Mouse (Mus musculus) kidney, embryonic 16.5 days (tissue): Measurements from ENCODE around the gene Acad12. TPM values are rescaled to one million over a fixed set of nuclear protein-coding genes. Genes with fewer than 3 reads are reported as not detected.

ENCODE experiments used
- ATAC-seq: fragments of 200-750 bp; cut with Nextera tagmentation; 2 replicates; pipeline ENCODE4 v1.8.0; 2017; ENCODE audit warnings: moderate TSS enrichment; ENCODE audit not compliant: low FRiP score, low TSS enrichment
- H3K27ac ChIP-seq: fragments of 300-500 bp; sonication (generic); 2 replicates; pipeline ENCODE4 v1.5.1; 2014; ENCODE audit warnings: low read length
- H3K27me3 ChIP-seq: fragments of 300-500 bp; sonication (generic); 2 replicates; pipeline ENCODE4 v1.6.1; 2014; ENCODE audit warnings: low read length, control low read depth, mixed read lengths; ENCODE audit not compliant: insufficient read depth
- H3K36me3 ChIP-seq: fragments of 300-500 bp; sonication (generic); 2 replicates; pipeline ENCODE4 v1.6.1; 2014; ENCODE audit warnings: low read length, control low read depth, mixed read lengths; ENCODE audit not compliant: insufficient read depth
- H3K4me1 ChIP-seq: fragments of 300-500 bp; sonication (generic); 2 replicates; pipeline ENCODE4 v1.6.1; 2014; ENCODE audit warnings: low read length, control low read depth, mixed read lengths; ENCODE audit not compliant: insufficient read depth
- H3K4me2 ChIP-seq: fragments of 300-500 bp; sonication (generic); replicated peaks from 2 replicates; pipeline ENCODE4 v1.6.1; 2014; ENCODE audit warnings: low read depth, low read length
- H3K4me3 ChIP-seq: fragments of 300-500 bp; sonication (generic); 2 replicates; pipeline ENCODE4 v1.5.1; 2014; ENCODE audit warnings: mild to moderate bottlenecking, low read length
- H3K9ac ChIP-seq: fragments of 300-500 bp; sonication (generic); replicated peaks from 2 replicates; pipeline ENCODE4 v1.6.1; 2014; ENCODE audit warnings: low read length
- H3K9me3 ChIP-seq: fragments of 300-500 bp; sonication (generic); 2 replicates; pipeline ENCODE4 v1.6.1; 2016; ENCODE audit warnings: low read length, control low read depth
- WGBS: fragments of 180-500 bp; shearing (Covaris S2); extraction: QIAGEN DNeasy Blood & Tissue Kit; methylation state at CpG from one replicate; pipeline ENCODE4 v1.1.7; 2014; 5-methylcytosine and 5-hydroxymethylcytosine counted together
- polyA plus RNA-seq: library from polyadenylated mRNA; unstranded; fragments of >200 nt; fragmentation: Nextera tagmentation; extraction: Ambion mirVana; gene quantifications from 2 replicates; pipeline ENCODE4 v1.2.1, GENCODE M21; 2015

Gene Acad12
- polyA plus RNA-seq, 1 experiment from 2014 or later, result 3.5 TPM

GRCm38 (mm10) chr5:121589928-121590327 is 28.8 kb downstream of the Acad12 start:
- WGBS, result 90% methylated on average over 6 of the region's 6 CpGs
- no peaks in the 10 kb centered on the region for H3K36me3 ChIP-seq
- peaks cover 27% of the 10 kb centered on the region for H3K4me1 ChIP-seq

GRCm38 (mm10) chr5:121586400-121587039 is 32.2 kb downstream of the Acad12 start:
- H3K27ac ChIP-seq, result no peak overlapping the region
- no peaks in the 10 kb centered on the region for H3K9me3 ChIP-seq
- 52% methylated on average over 6 of the region's 6 CpGs for WGBS

More at GRCm38 (mm10) chr5:121589928-121590327, 28.8 kb downstream of the Acad12 start:
- Histone ChIP-seq H3K9ac (no peak overlapping the region), H3K4me3 (no peak overlapping the region), H3K27me3 (no peaks in the 10 kb centered on the region), H3K4me2 (no peak overlapping the region), H3K27ac (no peak overlapping the region), H3K9me3 (no peaks in the 10 kb centered on the region)
- ATAC-seq, result no peak

GRCm38 (mm10) chr5:121585699-121586098 is 33.0 kb downstream of the Acad12 start:
- no peaks in the 10 kb centered on the region for H3K27me3 ChIP-seq
- H3K4me1 ChIP-seq, result peaks cover 13% of the 10 kb centered on the region
- ATAC-seq, result no peak
- H3K4me3 ChIP-seq, result no peak overlapping the region
- H3K27ac ChIP-seq, result no peak overlapping the region
- WGBS, result 88% methylated on average over 5 of the region's 5 CpGs
- H3K4me2 ChIP-seq, result no peak overlapping the region
- H3K9ac ChIP-seq, result no peak overlapping the region
- no peaks in the 10 kb centered on the region for H3K9me3 ChIP-seq
- no peaks in the 10 kb centered on the region; the same call in 1 of the 2 replicates for H3K36me3 ChIP-seq

More at GRCm38 (mm10) chr5:121586400-121587039, 32.2 kb downstream of the Acad12 start:
- Histone ChIP-seq H3K36me3 (no peaks in the 10 kb centered on the region), H3K4me3 (no peak overlapping the region), H3K4me1 (peaks cover 17% of the 10 kb centered on the region), H3K9ac (no peak overlapping the region), H3K27me3 (no peaks in the 10 kb centered on the region), H3K4me2 (no peak overlapping the region)
- ATAC-seq, result no peak

- no peaks in the 10 kb centered on the region; the same call in 1 of the 2 replicates for H3K36me3 ChIP-seq
- H3K27me3 ChIP-seq, result no peaks in the 10 kb centered on the region
- H3K9me3 ChIP-seq, result no peaks in the 10 kb centered on the region
- H3K4me2 ChIP-seq, result no peak overlapping the region
- H3K9ac ChIP-seq, result no peak overlapping the region
- no peak overlapping the region for H3K27ac ChIP-seq
- peaks cover 13% of the 10 kb centered on the region for H3K4me1 ChIP-seq
- WGBS, result 92% methylated on average over 10 of the region's 10 CpGs
- no peak for ATAC-seq
- no peak overlapping the region for H3K4me3 ChIP-seq
These were observed 33.7 kb downstream of the Acad12 start for GRCm38 (mm10) chr5:121585005-121585404.

GRCm38 (mm10) chr5:121583765-121584501 is 34.8 kb downstream of the Acad12 start:
- H3K27ac ChIP-seq, result peak overlapping the region; percentile 23; the same call in 1 of the 2 replicates
- H3K36me3 ChIP-seq, result peaks cover 10% of the 10 kb centered on the region
- H3K9ac ChIP-seq, result no peak overlapping the region; the same call in 1 of the 2 replicates
- H3K4me2 ChIP-seq, result no peak overlapping the region
- WGBS, result 46% methylated on average over 12 of the region's 12 CpGs
- no peaks in the 10 kb centered on the region for H3K27me3 ChIP-seq
- H3K9me3 ChIP-seq, result no peaks in the 10 kb centered on the region
- peaks cover 13% of the 10 kb centered on the region for H3K4me1 ChIP-seq
- peak; percentile 89 for ATAC-seq
- H3K4me3 ChIP-seq, result no peak overlapping the region

GRCm38 (mm10) chr5:121581945-121582344 is 36.8 kb downstream of the Acad12 start:
- peaks cover 14% of the 10 kb centered on the region for H3K36me3 ChIP-seq
- no peaks in the 10 kb centered on the region for H3K9me3 ChIP-seq
- H3K27ac ChIP-seq, result no peak overlapping the region
- H3K4me2 ChIP-seq, result no peak overlapping the region
- WGBS, result 91% methylated on average over 8 of the region's 8 CpGs
- ATAC-seq, result no peak
- no peak overlapping the region for H3K4me3 ChIP-seq
- H3K9ac ChIP-seq, result no peak overlapping the region
- no peaks in the 10 kb centered on the region for H3K27me3 ChIP-seq
- peaks cover 13% of the 10 kb centered on the region for H3K4me1 ChIP-seq

- no peak overlapping the region for H3K27ac ChIP-seq
- no peak overlapping the region for H3K4me3 ChIP-seq
- ATAC-seq, result no peak
- H3K27me3 ChIP-seq, result no peaks in the 10 kb centered on the region
- 87% methylated on average over 11 of the region's 11 CpGs for whole genome bisulfite sequencing
- H3K36me3 ChIP-seq, result peaks cover 26% of the 10 kb centered on the region
- H3K4me1 ChIP-seq, result no peaks in the 10 kb centered on the region
- H3K9ac ChIP-seq, result no peak overlapping the region
- no peaks in the 10 kb centered on the region for H3K9me3 ChIP-seq
- no peak overlapping the region for H3K4me2 ChIP-seq
These were observed 41.7 kb downstream of the Acad12 start for GRCm38 (mm10) chr5:121576927-121577488.

- Histone ChIP-seq H3K27ac (no peak overlapping the region), H3K4me2 (no peak overlapping the region), H3K27me3 (no peaks in the 10 kb centered on the region), H3K9me3 (no peaks in the 10 kb centered on the region), H3K9ac (no peak overlapping the region), H3K4me1 (no peaks in the 10 kb centered on the region), H3K36me3 (peaks cover 26% of the 10 kb centered on the region), H3K4me3 (no peak overlapping the region)
- WGBS, result 93% methylated on average over 11 of the region's 11 CpGs
- no peak for ATAC-seq
These were observed 42.9 kb downstream of the Acad12 start for GRCm38 (mm10) chr5:121575867-121576266.

- Histone ChIP-seq H3K4me3 (no peak overlapping the region), H3K36me3 (peaks cover 24% of the 10 kb centered on the region), H3K9me3 (no peaks in the 10 kb centered on the region), H3K27ac (no peak overlapping the region), H3K27me3 (no peaks in the 10 kb centered on the region), H3K9ac (no peak overlapping the region), H3K4me2 (no peak overlapping the region), H3K4me1 (no peaks in the 10 kb centered on the region)
- no peak for ATAC-seq
- 76% methylated on average over 13 of the region's 13 CpGs for WGBS
These were observed 44.6 kb downstream of the Acad12 start for GRCm38 (mm10) chr5:121574145-121574544.

GRCm38 (mm10) chr5:121570787-121571186 is 48.0 kb downstream of the Acad12 start:
- 67% methylated on average over 1 of the region's 1 CpGs for WGBS
- Histone ChIP-seq H3K27me3 (no peaks in the 10 kb centered on the region), H3K4me3 (no peak overlapping the region), H3K4me2 (no peak overlapping the region), H3K9me3 (no peaks in the 10 kb centered on the region), H3K27ac (no peak overlapping the region), H3K4me1 (no peaks in the 10 kb centered on the region), H3K36me3 (peaks cover 16% of the 10 kb centered on the region), H3K9ac (no peak overlapping the region)
- ATAC-seq, result no peak
